Mouse (Mus musculus) kidney, embryonic 16.5 days (tissue): ENCODE measurements around the gene Rflnb. TPM values are rescaled to one million over a fixed set of nuclear protein-coding genes. Genes with fewer than 3 reads are reported as not detected.
"Not testable (repeated sequence)": the region's sequence is repeated elsewhere in the genome, so short reads cannot be mapped to it uniquely, and the experiment has no call there.

Source experiments
- ATAC-seq: fragments of 200-750 bp; cut with Nextera tagmentation; 2 replicates; pipeline ENCODE4 v1.8.0; 2017; ENCODE audit warnings: moderate TSS enrichment; ENCODE audit not compliant: low FRiP score, low TSS enrichment
- H3K27ac ChIP-seq: fragments of 300-500 bp; sonication (generic); 2 replicates; pipeline ENCODE4 v1.5.1; 2014; ENCODE audit warnings: low read length
- H3K27me3 ChIP-seq: fragments of 300-500 bp; sonication (generic); 2 replicates; pipeline ENCODE4 v1.6.1; 2014; ENCODE audit warnings: low read length, control low read depth, mixed read lengths; ENCODE audit not compliant: insufficient read depth
- H3K36me3 ChIP-seq: fragments of 300-500 bp; sonication (generic); 2 replicates; pipeline ENCODE4 v1.6.1; 2014; ENCODE audit warnings: low read length, control low read depth, mixed read lengths; ENCODE audit not compliant: insufficient read depth
- H3K4me1 ChIP-seq: fragments of 300-500 bp; sonication (generic); 2 replicates; pipeline ENCODE4 v1.6.1; 2014; ENCODE audit warnings: low read length, control low read depth, mixed read lengths; ENCODE audit not compliant: insufficient read depth
- H3K4me2 ChIP-seq: fragments of 300-500 bp; sonication (generic); replicated peaks from 2 replicates; pipeline ENCODE4 v1.6.1; 2014; ENCODE audit warnings: low read depth, low read length
- H3K4me3 ChIP-seq: fragments of 300-500 bp; sonication (generic); 2 replicates; pipeline ENCODE4 v1.5.1; 2014; ENCODE audit warnings: mild to moderate bottlenecking, low read length
- H3K9ac ChIP-seq: fragments of 300-500 bp; sonication (generic); replicated peaks from 2 replicates; pipeline ENCODE4 v1.6.1; 2014; ENCODE audit warnings: low read length
- H3K9me3 ChIP-seq: fragments of 300-500 bp; sonication (generic); 2 replicates; pipeline ENCODE4 v1.6.1; 2016; ENCODE audit warnings: low read length, control low read depth
- WGBS: fragments of 180-500 bp; shearing (Covaris S2); extraction: QIAGEN DNeasy Blood & Tissue Kit; methylation state at CpG from one replicate; pipeline ENCODE4 v1.1.7; 2014; 5-methylcytosine and 5-hydroxymethylcytosine counted together
- polyA plus RNA-seq: library from polyadenylated mRNA; unstranded; fragments of >200 nt; fragmentation: Nextera tagmentation; extraction: Ambion mirVana; gene quantifications from 2 replicates; pipeline ENCODE4 v1.2.1, GENCODE M21; 2015

Gene Rflnb
- polyA plus RNA-seq, 1 experiment from 2014 or later: 29.6 TPM

- Histone ChIP-seq H3K9me3 (no peaks in the 10 kb centered on the region), H3K4me3 (no peak overlapping the region), H3K4me1 (no peaks in the 10 kb centered on the region), H3K4me2 (no peak overlapping the region), H3K27me3 (no peaks in the 10 kb centered on the region), H3K27ac (no peak overlapping the region), H3K36me3 (0 out of 2 replicates have a peak, but pooled peaks cover 5% of the 10 kb centered on the region), H3K9ac (no peak overlapping the region)
- WGBS: 85% methylated on average over 4 of the region's 4 CpGs
- no peak for ATAC-seq
These were observed 7.7 kb downstream of the Rflnb start for GRCm38 (mm10) chr11:76019879-76020278.

- H3K9ac ChIP-seq: no peak overlapping the region
- H3K36me3 ChIP-seq: no peaks in the 10 kb centered on the region
- H3K27ac ChIP-seq: no peak overlapping the region
- no peak overlapping the region for H3K4me3 ChIP-seq
- no peaks in the 10 kb centered on the region for H3K9me3 ChIP-seq
- no peak overlapping the region for H3K4me2 ChIP-seq
- H3K27me3 ChIP-seq: no peaks in the 10 kb centered on the region
- WGBS: 67% methylated on average over 4 of the region's 4 CpGs
- H3K4me1 ChIP-seq: no peaks in the 10 kb centered on the region
- no peak for ATAC-seq
These were observed 11.8 kb downstream of the Rflnb start for GRCm38 (mm10) chr11:76015814-76016213.

- 82% methylated on average over 6 of the region's 6 CpGs for WGBS
- H3K4me1 ChIP-seq: no peaks in the 10 kb centered on the region
- no peak overlapping the region for H3K4me2 ChIP-seq
- no peak overlapping the region for H3K4me3 ChIP-seq
- no peak overlapping the region for H3K27ac ChIP-seq
- ATAC-seq: no peak
- no peaks in the 10 kb centered on the region for H3K9me3 ChIP-seq
- H3K36me3 ChIP-seq: no peaks in the 10 kb centered on the region
- H3K9ac ChIP-seq: no peak overlapping the region
- H3K27me3 ChIP-seq: no peaks in the 10 kb centered on the region
These were observed 12.3 kb downstream of the Rflnb start for GRCm38 (mm10) chr11:76015251-76015650.

GRCm38 (mm10) chr11:76010838-76011624 is 16.6 kb downstream of the Rflnb start:
- no peak overlapping the region for H3K4me2 ChIP-seq
- H3K27ac ChIP-seq: no peak overlapping the region
- ATAC-seq: no peak
- no peak overlapping the region for H3K9ac ChIP-seq
- no peaks in the 10 kb centered on the region for H3K27me3 ChIP-seq
- no peaks in the 10 kb centered on the region for H3K9me3 ChIP-seq
- H3K36me3 ChIP-seq: no peaks in the 10 kb centered on the region
- no peak overlapping the region for H3K4me3 ChIP-seq
- 71% methylated on average over 9 of the region's 9 CpGs for WGBS
- no peaks in the 10 kb centered on the region for H3K4me1 ChIP-seq

GRCm38 (mm10) chr11:76009101-76009500 is 18.5 kb downstream of the Rflnb start:
- ATAC-seq: no peak
- H3K4me1 ChIP-seq: no peaks in the 10 kb centered on the region
- H3K4me3 ChIP-seq: no peak overlapping the region
- H3K9ac ChIP-seq: no peak overlapping the region
- H3K27ac ChIP-seq: no peak overlapping the region
- H3K4me2 ChIP-seq: no peak overlapping the region
- no peaks in the 10 kb centered on the region for H3K27me3 ChIP-seq
- H3K36me3 ChIP-seq: no peaks in the 10 kb centered on the region
- H3K9me3 ChIP-seq: no peaks in the 10 kb centered on the region
- WGBS: 78% methylated on average over 6 of the region's 6 CpGs

- Histone ChIP-seq H3K36me3 (no peaks in the 10 kb centered on the region), H3K9me3 (no peaks in the 10 kb centered on the region), H3K4me3 (no peak overlapping the region), H3K27ac (no peak overlapping the region), H3K9ac (no peak overlapping the region), H3K4me1 (no peaks in the 10 kb centered on the region), H3K4me2 (no peak overlapping the region), H3K27me3 (no peaks in the 10 kb centered on the region)
- no peak for ATAC-seq
- WGBS: 84% methylated on average over 2 of the region's 2 CpGs
These were observed 19.4 kb downstream of the Rflnb start for GRCm38 (mm10) chr11:76008162-76008561.

GRCm38 (mm10) chr11:76004276-76004675 is 23.3 kb downstream of the Rflnb start:
- not testable (repeated sequence) for H3K4me3 ChIP-seq, H3K9ac ChIP-seq, H3K4me1 ChIP-seq, H3K27me3 ChIP-seq, H3K9me3 ChIP-seq, H3K27ac ChIP-seq, H3K36me3 ChIP-seq, ATAC-seq, H3K4me2 ChIP-seq
- WGBS: 95% methylated on average over 7 of the region's 7 CpGs

- Histone ChIP-seq H3K27ac (no peak overlapping the region), H3K9me3 (no peaks in the 10 kb centered on the region), H3K4me3 (no peak overlapping the region), H3K4me2 (no peak overlapping the region), H3K27me3 (peaks cover 7% of the 10 kb centered on the region; the same call in 1 of the 2 replicates), H3K4me1 (peaks cover 4% of the 10 kb centered on the region; the same call in 1 of the 2 replicates), H3K36me3 (no peaks in the 10 kb centered on the region), H3K9ac (no peak overlapping the region)
- WGBS: 44% methylated on average over 3 of the region's 3 CpGs
- ATAC-seq: no peak
These were observed 26.2 kb downstream of the Rflnb start for GRCm38 (mm10) chr11:76001237-76001878.

- no peak overlapping the region for H3K4me2 ChIP-seq
- peaks cover 4% of the 10 kb centered on the region; the same call in 1 of the 2 replicates for H3K4me1 ChIP-seq
- H3K36me3 ChIP-seq: no peaks in the 10 kb centered on the region
- H3K27me3 ChIP-seq: peaks cover 7% of the 10 kb centered on the region; the same call in 1 of the 2 replicates
- peak; percentile 12; the same call in 1 of the 2 replicates for ATAC-seq
- H3K9ac ChIP-seq: no peak overlapping the region
- 89% methylated on average over 5 of the region's 5 CpGs for WGBS
- H3K27ac ChIP-seq: no peak overlapping the region
- no peaks in the 10 kb centered on the region for H3K9me3 ChIP-seq
- no peak overlapping the region for H3K4me3 ChIP-seq
These were observed 26.9 kb downstream of the Rflnb start for GRCm38 (mm10) chr11:76000701-76001100.
